Mouse (Mus musculus): ENCODE measurements around the gene Zdhhc9. TPM values are rescaled to one million over a fixed set of nuclear protein-coding genes. Genes with fewer than 3 reads are reported as not detected.
A peak's percentile ranks its signal among the peaks of the same experiment; 100 is the strongest.
"Not testable (repeated sequence)": the region's sequence is repeated elsewhere in the genome, so short reads cannot be mapped to it uniquely, and the experiment has no call there.

Zdhhc9 gene
- 0.29 and 0.30 TPM in 2 replicates for polyA plus RNA-seq (2012)

- no peaks in the 10 kb centered on the region for H3K9me3 ChIP-seq (ENCODE audit: control insufficient read depth, low read length)
- peaks cover 11% of the 10 kb centered on the region for H3K4me1 ChIP-seq (ENCODE audit: control insufficient read depth)
- TF ChIP-seq GATA1 (IDR thresholded peaks at IDR 0.05; ENCODE audit: low read length) = no peak
- no peak for TF ChIP-seq TAL1 (IDR thresholded peaks at IDR 0.05; ENCODE audit: low read length)
- H3K36me3 ChIP-seq (ENCODE audit: control insufficient read depth) = no peaks in the 10 kb centered on the region
- H3K27me3 ChIP-seq (ENCODE audit: control insufficient read depth) = peaks cover 2% of the 10 kb centered on the region; the same call in 1 of the 2 replicates
- H3K4me3 ChIP-seq (replicated peaks) = peak within 1 kb of the TSS; percentile 75
These were observed at the start of gene Zdhhc9 for GRCm38 (mm10) chrX:48208519-48209185. Gene Zdhhc9, minus strand, starts transcription at chrX:48208878.

DNA sequence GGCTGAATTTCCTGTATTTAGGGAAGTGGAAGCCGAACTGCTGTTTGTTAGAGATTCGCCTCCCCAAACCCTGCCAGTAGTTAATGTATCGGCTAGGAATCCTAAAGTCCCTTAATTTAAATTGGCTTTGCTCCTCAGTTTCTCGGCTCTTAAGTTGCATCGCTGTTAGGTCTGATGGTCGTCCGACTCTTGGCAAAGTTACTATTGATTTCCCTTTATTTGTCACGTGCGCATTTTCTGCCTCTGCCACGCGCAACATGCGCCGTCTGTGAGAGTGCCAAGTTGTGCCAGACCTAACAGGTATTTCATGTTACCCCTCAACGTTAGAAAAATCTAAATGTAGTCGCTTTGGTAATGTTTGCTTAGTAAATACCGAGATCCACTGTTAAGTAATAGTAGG lies 48.3 kb upstream of the Zdhhc9 start:
- Histone ChIP-seq H3K27me3 (ENCODE audit: control insufficient read depth) (0 out of 2 replicates have a peak, but pooled peaks cover 4% of the 10 kb centered on the region), H3K4me1 (ENCODE audit: control insufficient read depth) (peaks cover 14% of the 10 kb centered on the region), H3K4me3 (replicated peaks) (peak overlapping the region; percentile 80), H3K36me3 (ENCODE audit: control insufficient read depth) (peaks cover 25% of the 10 kb centered on the region), H3K9me3 (ENCODE audit: control insufficient read depth, low read length) (no peaks in the 10 kb centered on the region)
- TF ChIP-seq GATA1 (IDR thresholded peaks at IDR 0.05; ENCODE audit: low read length) (no peak), TAL1 (IDR thresholded peaks at IDR 0.05; ENCODE audit: low read length) (no peak)

DNA sequence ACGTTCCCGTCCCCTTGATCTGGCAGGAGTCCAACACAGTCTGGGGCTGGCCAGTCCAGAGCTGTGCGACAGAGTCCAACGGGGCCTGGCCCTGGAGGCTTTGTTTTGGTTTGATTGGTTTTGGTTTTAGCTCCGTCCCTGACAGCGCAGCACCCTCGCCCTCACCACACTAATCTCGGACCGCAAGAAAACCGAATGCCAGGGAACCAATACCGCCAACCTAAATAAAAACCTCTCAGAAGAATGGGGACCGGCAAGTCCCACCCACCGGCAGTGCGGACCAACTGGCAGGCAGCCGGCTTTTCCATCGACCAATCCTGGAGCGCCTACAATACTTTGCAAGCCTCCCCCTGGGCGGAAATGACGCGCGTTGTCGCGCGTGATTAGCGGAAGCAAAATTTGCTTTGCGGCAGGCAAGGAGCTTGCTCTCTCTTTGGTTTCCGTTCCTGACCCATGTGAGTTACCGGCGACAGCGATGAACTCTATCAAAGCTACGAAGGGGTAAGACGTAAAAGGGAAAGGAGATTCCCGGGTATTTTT lies 47.9 kb upstream of the Zdhhc9 start, which contains the start of gene Utp14a:
Gene Utp14a (plus strand): TSS at position 395 of the 540 bp plus-strand sequence.
- H3K36me3 ChIP-seq (ENCODE audit: control insufficient read depth) = peaks cover 20% of the 10 kb centered on the region
- peaks cover 14% of the 10 kb centered on the region for H3K4me1 ChIP-seq (ENCODE audit: control insufficient read depth)
- H3K27me3 ChIP-seq (ENCODE audit: control insufficient read depth) = 0 out of 2 replicates have a peak, but pooled peaks cover 4% of the 10 kb centered on the region
- H3K4me3 ChIP-seq (replicated peaks) = peak within 1 kb of the TSS; percentile 80
- H3K9me3 ChIP-seq (ENCODE audit: control insufficient read depth, low read length) = no peaks in the 10 kb centered on the region
- TF ChIP-seq GATA1 (IDR thresholded peaks at IDR 0.05; ENCODE audit: low read length) = no peak
- TF ChIP-seq TAL1 (IDR thresholded peaks at IDR 0.05; ENCODE audit: low read length) = no peak

DNA sequence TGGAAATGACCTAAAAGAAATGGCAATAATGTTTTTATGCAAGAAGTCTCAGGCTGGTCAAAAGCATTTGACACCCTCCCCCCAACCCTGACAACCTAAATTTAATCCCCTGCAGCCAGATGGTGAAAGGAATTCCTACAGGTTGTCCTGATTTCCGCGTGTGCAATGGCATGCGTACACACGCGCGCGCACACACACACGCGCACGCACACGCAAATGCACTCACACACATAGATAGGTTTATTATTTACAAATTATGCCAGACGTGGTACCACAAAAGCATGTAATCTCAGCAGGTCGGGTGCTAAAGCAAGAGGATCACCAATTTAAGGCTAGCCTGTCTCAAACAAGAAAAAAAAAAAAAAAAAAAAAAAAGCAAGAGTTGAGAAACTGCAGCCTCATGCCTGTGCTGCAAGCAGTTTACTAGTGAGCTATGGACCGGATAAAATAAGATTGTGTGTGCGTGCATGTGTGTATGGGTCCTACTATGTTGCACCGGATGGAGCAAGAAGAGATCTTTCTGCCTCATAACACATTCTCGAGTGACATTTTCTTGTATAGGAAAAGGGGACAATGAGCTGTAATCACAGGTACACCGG lies 47.3 kb upstream of the Zdhhc9 start:
- Histone ChIP-seq H3K4me3 (replicated peaks) (peak overlapping the region; percentile 80), H3K9me3 (ENCODE audit: control insufficient read depth, low read length) (no peaks in the 10 kb centered on the region), H3K36me3 (ENCODE audit: control insufficient read depth) (peaks cover 15% of the 10 kb centered on the region), H3K27me3 (ENCODE audit: control insufficient read depth) (0 out of 2 replicates have a peak, but pooled peaks cover 4% of the 10 kb centered on the region), H3K4me1 (ENCODE audit: control insufficient read depth) (peaks cover 14% of the 10 kb centered on the region)
- TF ChIP-seq TAL1 (IDR thresholded peaks at IDR 0.05; ENCODE audit: low read length) = no peak
- TF ChIP-seq GATA1 (IDR thresholded peaks at IDR 0.05; ENCODE audit: low read length) = no peak

GRCm38 (mm10) chrX:48234417-48234816 lies 25.7 kb upstream of the Zdhhc9 start:
- H3K9me3 ChIP-seq (ENCODE audit: control insufficient read depth, low read length) = no peaks in the 10 kb centered on the region
- H3K4me1 ChIP-seq (ENCODE audit: control insufficient read depth) = peaks cover 6% of the 10 kb centered on the region
- H3K36me3 ChIP-seq (ENCODE audit: control insufficient read depth) = no peaks in the 10 kb centered on the region
- no peaks in the 10 kb centered on the region for H3K27me3 ChIP-seq (ENCODE audit: control insufficient read depth)
- no peak overlapping the region for H3K4me3 ChIP-seq (replicated peaks)
- TF ChIP-seq TAL1 (IDR thresholded peaks at IDR 0.05; ENCODE audit: low read length) (no peak), GATA1 (IDR thresholded peaks at IDR 0.05; ENCODE audit: low read length) (no peak)

- TF ChIP-seq GATA1 (IDR thresholded peaks at IDR 0.05; ENCODE audit: low read length) (no peak), TAL1 (IDR thresholded peaks at IDR 0.05; ENCODE audit: low read length) (no peak)
- H3K4me1 ChIP-seq (ENCODE audit: control insufficient read depth) = no peaks in the 10 kb centered on the region
These were observed 17.5 kb upstream of the Zdhhc9 start for GRCm38 (mm10) chrX:48226225-48226624.

DNA sequence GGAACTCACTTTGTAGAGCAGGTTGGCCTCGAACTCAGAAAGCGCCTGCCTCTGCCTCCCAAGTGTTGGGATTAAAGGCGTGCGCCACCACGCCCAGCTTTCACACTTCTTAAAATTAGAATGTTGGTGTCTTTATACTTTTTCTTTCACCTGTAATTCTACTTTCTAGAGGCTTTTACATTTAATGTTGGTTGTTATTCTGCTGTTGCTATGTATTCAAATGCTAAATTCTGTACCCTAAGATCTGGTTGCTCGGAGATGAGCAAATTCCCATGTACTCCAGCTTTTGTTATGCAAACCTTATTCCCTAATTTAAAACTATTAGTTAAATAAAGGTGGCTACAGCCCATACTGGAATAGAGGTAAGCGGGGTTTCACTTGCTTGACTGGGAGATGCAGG lies 14.0 kb upstream of the Zdhhc9 start:
- H3K27me3 ChIP-seq (ENCODE audit: control insufficient read depth) = no peaks in the 10 kb centered on the region
- no peak overlapping the region for H3K4me3 ChIP-seq (replicated peaks)
- no peaks in the 10 kb centered on the region for H3K36me3 ChIP-seq (ENCODE audit: control insufficient read depth)
- no peaks in the 10 kb centered on the region for H3K9me3 ChIP-seq (ENCODE audit: control insufficient read depth, low read length)
- no peak for TF ChIP-seq TAL1 (IDR thresholded peaks at IDR 0.05; ENCODE audit: low read length)
- TF ChIP-seq GATA1 (IDR thresholded peaks at IDR 0.05; ENCODE audit: low read length) = no peak
- no peaks in the 10 kb centered on the region for H3K4me1 ChIP-seq (ENCODE audit: control insufficient read depth)

More at GRCm38 (mm10) chrX:48226225-48226624, 17.5 kb upstream of the Zdhhc9 start:
- H3K4me3 ChIP-seq (replicated peaks) = no peak overlapping the region
- no peaks in the 10 kb centered on the region for H3K27me3 ChIP-seq (ENCODE audit: control insufficient read depth)
- no peaks in the 10 kb centered on the region for H3K9me3 ChIP-seq (ENCODE audit: control insufficient read depth, low read length)
- no peaks in the 10 kb centered on the region for H3K36me3 ChIP-seq (ENCODE audit: control insufficient read depth)

DNA sequence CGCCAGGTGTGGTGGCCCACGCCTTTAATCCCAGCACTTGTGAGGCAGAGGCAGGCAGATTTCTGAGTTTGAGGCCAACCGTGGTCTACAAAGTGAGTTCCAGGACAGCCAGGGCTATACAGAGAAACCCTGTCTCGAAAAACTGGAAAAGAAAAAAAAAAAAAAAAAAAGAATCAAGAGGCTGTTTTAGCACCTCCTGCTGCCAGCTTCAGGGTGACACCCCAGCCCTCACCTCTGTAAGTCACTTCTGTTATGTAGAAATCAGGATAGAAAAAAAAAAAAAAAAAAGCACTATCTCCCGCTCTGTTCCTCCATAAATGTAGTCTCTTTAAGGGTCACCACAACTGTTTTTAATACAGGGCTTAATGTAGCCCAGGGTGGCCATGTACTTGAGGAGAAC lies 10.8 kb upstream of the Zdhhc9 start:
- no peaks in the 10 kb centered on the region for H3K36me3 ChIP-seq (ENCODE audit: control insufficient read depth)
- no peaks in the 10 kb centered on the region for H3K4me1 ChIP-seq (ENCODE audit: control insufficient read depth)
- H3K27me3 ChIP-seq (ENCODE audit: control insufficient read depth) = no peaks in the 10 kb centered on the region
- no peak overlapping the region for H3K4me3 ChIP-seq (replicated peaks)
- H3K9me3 ChIP-seq (ENCODE audit: control insufficient read depth, low read length) = no peaks in the 10 kb centered on the region
- TF ChIP-seq TAL1 (IDR thresholded peaks at IDR 0.05; ENCODE audit: low read length) (no peak), GATA1 (IDR thresholded peaks at IDR 0.05; ENCODE audit: low read length) (no peak)

GRCm38 (mm10) chrX:48209746-48210145 lies 1.1 kb upstream of the Zdhhc9 start:
- H3K4me3 ChIP-seq (replicated peaks); H3K36me3 ChIP-seq (ENCODE audit: control insufficient read depth); H3K9me3 ChIP-seq (ENCODE audit: control insufficient read depth, low read length); H3K27me3 ChIP-seq (ENCODE audit: control insufficient read depth): not testable (repeated sequence)
- peaks cover 11% of the 10 kb centered on the region for H3K4me1 ChIP-seq (ENCODE audit: control insufficient read depth)

Data from erythroblast, embryonic 14.5 days (primary cell).